Mouse (Mus musculus) telencephalon, adult 2 months (tissue): ENCODE measurements around the gene Gm960.

Source experiments
- DNase-seq: peaks from one replicate; pipeline ENCODE4 v3.0.0-alpha.2; 2011; ENCODE audit warnings: low read depth, low spot score

Gm960 gene

GRCm38 (mm10) chr19:4698205-4698677 is at the start of gene Gm960:
TSS of gene Gm960 (minus strand) at chr19:4698668.
- DNase-seq, result no peak

GRCm38 (mm10) chr19:4747631-4748312 is 49.3 kb upstream of the Gm960 start:
- no peak for DNase-seq

- DNase-seq, result no peak
These were observed 48.1 kb upstream of the Gm960 start for GRCm38 (mm10) chr19:4746611-4747010.

GRCm38 (mm10) chr19:4745681-4746080 is 47.2 kb upstream of the Gm960 start:
- DNase-seq, result no peak

GRCm38 (mm10) chr19:4745057-4745456 is 46.6 kb upstream of the Gm960 start:
- DNase-seq, result no peak

- no peak for DNase-seq
These were observed 45.6 kb upstream of the Gm960 start for GRCm38 (mm10) chr19:4744026-4744425.

GRCm38 (mm10) chr19:4743524-4743923 is 45.1 kb upstream of the Gm960 start:
- no peak for DNase-seq

- DNase-seq, result no peak
These were observed 43.8 kb upstream of the Gm960 start for GRCm38 (mm10) chr19:4742229-4742628.

- no peak for DNase-seq
These were observed 43.0 kb upstream of the Gm960 start for GRCm38 (mm10) chr19:4741482-4741881.

- no peak for DNase-seq
These were observed 41.3 kb upstream of the Gm960 start for GRCm38 (mm10) chr19:4739762-4740161.

GRCm38 (mm10) chr19:4739053-4739452 is 40.6 kb upstream of the Gm960 start:
- DNase-seq, result no peak

GRCm38 (mm10) chr19:4737866-4738265 is 39.4 kb upstream of the Gm960 start:
- no peak for DNase-seq

GRCm38 (mm10) chr19:4733052-4733451 is 34.6 kb upstream of the Gm960 start:
- DNase-seq, result no peak

- DNase-seq, result no peak
These were observed 30.7 kb upstream of the Gm960 start for GRCm38 (mm10) chr19:4729186-4729585.

GRCm38 (mm10) chr19:4720671-4721244 is 22.3 kb upstream of the Gm960 start:
- DNase-seq, result no peak

- no peak for DNase-seq
These were observed 21.6 kb upstream of the Gm960 start for GRCm38 (mm10) chr19:4720112-4720511.

- DNase-seq, result no peak
These were observed 20.9 kb upstream of the Gm960 start for GRCm38 (mm10) chr19:4719351-4719764.

- no peak for DNase-seq
These were observed 20.2 kb upstream of the Gm960 start for GRCm38 (mm10) chr19:4718716-4719115.

- no peak for DNase-seq
These were observed 18.8 kb upstream of the Gm960 start for GRCm38 (mm10) chr19:4717281-4717680.

- DNase-seq, result no peak
These were observed 18.3 kb upstream of the Gm960 start for GRCm38 (mm10) chr19:4716756-4717155.

GRCm38 (mm10) chr19:4713886-4714285 is 15.4 kb upstream of the Gm960 start:
- DNase-seq, result no peak

GRCm38 (mm10) chr19:4712781-4713526 is 14.5 kb upstream of the Gm960 start:
- DNase-seq, result no peak
